Mouse (Mus musculus) myocyte (in vitro differentiated cells): ENCODE measurements around the gene Atxn3.

Experiments used
- CEBPB ChIP-seq: IDR thresholded peaks from 2 replicates; pipeline ENCODE4 v1.6.1; 2011; ENCODE audit warnings: mild to moderate bottlenecking, moderate library complexity; ENCODE audit not compliant: poor library complexity, insufficient read depth, severe bottlenecking
- E2F4 ChIP-seq: IDR thresholded peaks from one replicate; pipeline ENCODE4 v1.6.1; 2011; ENCODE audit warnings: mild to moderate bottlenecking, control low read depth, moderate library complexity; ENCODE audit not compliant: insufficient read depth
- MAX ChIP-seq: IDR thresholded peaks from one replicate; pipeline ENCODE4 v1.6.1; 2011; ENCODE audit warnings: low read depth, mild to moderate bottlenecking, control low read depth
- MYOD1 ChIP-seq, 3 experiments: IDR thresholded peaks; one replicate each; pipeline ENCODE4 v1.6.1; 2011; ENCODE audit warnings: control low read depth in 2 of 3, low read depth in 2 of 3, mild to moderate bottlenecking in 2 of 3, moderate library complexity in 1 of 3; ENCODE audit not compliant: insufficient read length in 2 of 3, control insufficient read depth in 1 of 3
- POLR2A ChIP-seq: IDR thresholded peaks from one replicate; pipeline ENCODE4 v1.6.1; 2011; ENCODE audit warnings: low read depth, mild to moderate bottlenecking, control low read depth, moderate library complexity; ENCODE audit not compliant: insufficient read length
- POLR2AphosphoS2 ChIP-seq: IDR thresholded peaks from one replicate; pipeline ENCODE4 v1.6.1; 2011; ENCODE audit warnings: low read depth, control low read depth; ENCODE audit not compliant: insufficient read length
- TCF12 ChIP-seq: IDR thresholded peaks from one replicate; pipeline ENCODE4 v1.6.1; 2011; ENCODE audit warnings: mild to moderate bottlenecking, control low read depth; ENCODE audit not compliant: poor library complexity, insufficient read depth, severe bottlenecking
- TCF3 ChIP-seq: IDR thresholded peaks from one replicate; pipeline ENCODE4 v1.6.1; 2011; ENCODE audit warnings: low read depth, control low read depth; ENCODE audit not compliant: insufficient read length
- USF1 ChIP-seq: IDR thresholded peaks from one replicate; pipeline ENCODE4 v1.6.1; 2011; ENCODE audit warnings: low read depth, mild to moderate bottlenecking, control low read depth, moderate library complexity

- TF ChIP-seq USF1: peak; percentile 98
- no peak for TF ChIP-seq MAX
- TF ChIP-seq CEBPB: no peak
- no peak for TF ChIP-seq E2F4
- peak; percentile 69 for TF ChIP-seq POLR2A
- TF ChIP-seq MYOD1 (IDR thresholded peaks at IDR 0.05; ENCODE audit: control insufficient read depth in 1 of 3, insufficient read length in 2 of 3, low read depth in 2 of 3): peak in 1 of 3 experiments; percentile 24
- peak; percentile 62 for TF ChIP-seq POLR2AphosphoS2
- no peak for TF ChIP-seq TCF12
- TF ChIP-seq TCF3: no peak
Observed at GRCm38 (mm10) chr12:101957942-101958544, at the start of gene Atxn3.
